Mouse (Mus musculus): ENCODE measurements around the gene Fabp2.

DNA sequence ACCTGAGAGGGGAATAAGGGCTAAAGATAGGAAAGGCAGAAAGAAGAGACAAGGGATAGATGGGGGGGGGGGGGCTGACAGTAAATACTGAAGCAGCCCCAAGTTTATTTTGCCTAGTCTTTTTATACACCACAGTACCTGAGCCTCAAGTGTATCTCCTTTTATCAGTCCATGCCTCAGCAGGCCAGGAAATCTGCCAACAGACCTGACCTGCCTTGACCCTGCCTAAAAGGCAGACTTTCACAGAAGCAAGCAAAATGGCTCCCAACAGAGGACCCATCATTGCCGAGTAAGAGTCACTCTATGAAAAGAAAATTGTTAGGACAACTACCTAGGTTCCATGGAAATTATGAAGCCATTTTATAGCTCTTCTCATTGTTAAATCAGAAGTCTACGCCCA lies 13.0 kb downstream of the Fabp2 start:
- TF ChIP-seq POLR2A (IDR thresholded peaks at IDR 0.05; ENCODE audit: extremely low read depth, insufficient read depth, low read length) = no peak
- TF ChIP-seq CTCF (IDR thresholded peaks at IDR 0.05; ENCODE audit: low read depth, low read length) = no peak

Data from liver, adult 2 months (tissue).